Mouse (Mus musculus): Measurements from ENCODE around the gene Acp5. TPM values are rescaled to one million over a fixed set of nuclear protein-coding genes. Genes with fewer than 3 reads are reported as not detected.
A peak's percentile ranks its signal among the peaks of the same experiment; 100 is the strongest.

The Acp5 gene
- 10.7 and 10.8 TPM in 2 replicates for polyA plus RNA-seq (2014; fragmentation: Nextera tagmentation; extraction: Ambion mirVana)

GRCm38 (mm10) chr9:22135644-22136390, at the start of gene Acp5:
TSS of gene Acp5 (minus strand) at chr9:22135711.
- WGBS, result 71% methylated on average over 7 of the region's 7 CpGs
- no peaks in the 10 kb centered on the region for H3K36me3 ChIP-seq (ENCODE audit: control insufficient read depth, insufficient read depth, low read length)
- peaks cover 2% of the 10 kb centered on the region; the same call in 1 of the 2 replicates for H3K4me1 ChIP-seq (ENCODE audit: control insufficient read depth, insufficient read depth, low read length)
- peak; percentile 12; the same call in 1 of the 2 replicates for ATAC-seq (ENCODE audit: insufficient number of reproducible peaks, insufficient read depth, low FRiP score, low read depth)
- no peak within 1 kb of the TSS for H3K4me3 ChIP-seq (ENCODE audit: low read depth, low read length)
- H3K9me3 ChIP-seq (ENCODE audit: control insufficient read depth, low read depth, low read length), result no peaks in the 10 kb centered on the region
- H3K9ac ChIP-seq (replicated peaks; ENCODE audit: low read depth, low read length), result no peak within 1 kb of the TSS
- H3K27me3 ChIP-seq (ENCODE audit: control insufficient read depth, insufficient read depth, low read length), result no peaks in the 10 kb centered on the region
- no peak within 1 kb of the TSS for H3K27ac ChIP-seq (ENCODE audit: low read length)
- no peak within 1 kb of the TSS for H3K4me2 ChIP-seq (replicated peaks; ENCODE audit: low read depth, low read length)

- no peaks in the 10 kb centered on the region; the same call in 1 of the 2 replicates for H3K9me3 ChIP-seq (ENCODE audit: control insufficient read depth, low read depth, low read length)
- H3K4me1 ChIP-seq (ENCODE audit: control insufficient read depth, insufficient read depth, low read length), result no peaks in the 10 kb centered on the region
- H3K27ac ChIP-seq (ENCODE audit: low read length), result no peak overlapping the region
- WGBS, result 92% methylated on average over 4 of the region's 4 CpGs
- H3K4me3 ChIP-seq (ENCODE audit: low read depth, low read length), result no peak overlapping the region
- H3K9ac ChIP-seq (replicated peaks; ENCODE audit: low read depth, low read length), result no peak overlapping the region
- no peaks in the 10 kb centered on the region for H3K36me3 ChIP-seq (ENCODE audit: control insufficient read depth, insufficient read depth, low read length)
- no peak overlapping the region for H3K4me2 ChIP-seq (replicated peaks; ENCODE audit: low read depth, low read length)
- no peak for ATAC-seq (ENCODE audit: insufficient number of reproducible peaks, insufficient read depth, low FRiP score, low read depth)
- no peaks in the 10 kb centered on the region for H3K27me3 ChIP-seq (ENCODE audit: control insufficient read depth, insufficient read depth, low read length)
Measured at GRCm38 (mm10) chr9:22172318-22172717, 36.8 kb upstream of the Acp5 start.

- no peak overlapping the region for H3K4me3 ChIP-seq (ENCODE audit: low read depth, low read length)
- no peak overlapping the region for H3K4me2 ChIP-seq (replicated peaks; ENCODE audit: low read depth, low read length)
- no peak overlapping the region for H3K9ac ChIP-seq (replicated peaks; ENCODE audit: low read depth, low read length)
- ATAC-seq (ENCODE audit: insufficient number of reproducible peaks, insufficient read depth, low FRiP score, low read depth), result no peak
- no peaks in the 10 kb centered on the region for H3K27me3 ChIP-seq (ENCODE audit: control insufficient read depth, insufficient read depth, low read length)
- no peak overlapping the region for H3K27ac ChIP-seq (ENCODE audit: low read length)
- H3K4me1 ChIP-seq (ENCODE audit: control insufficient read depth, insufficient read depth, low read length), result no peaks in the 10 kb centered on the region
- 93% methylated on average over 11 of the region's 11 CpGs for WGBS
- H3K36me3 ChIP-seq (ENCODE audit: control insufficient read depth, insufficient read depth, low read length), result no peaks in the 10 kb centered on the region
- no peaks in the 10 kb centered on the region for H3K9me3 ChIP-seq (ENCODE audit: control insufficient read depth, low read depth, low read length)
Measured at GRCm38 (mm10) chr9:22169327-22169726, 33.8 kb upstream of the Acp5 start.

DNA sequence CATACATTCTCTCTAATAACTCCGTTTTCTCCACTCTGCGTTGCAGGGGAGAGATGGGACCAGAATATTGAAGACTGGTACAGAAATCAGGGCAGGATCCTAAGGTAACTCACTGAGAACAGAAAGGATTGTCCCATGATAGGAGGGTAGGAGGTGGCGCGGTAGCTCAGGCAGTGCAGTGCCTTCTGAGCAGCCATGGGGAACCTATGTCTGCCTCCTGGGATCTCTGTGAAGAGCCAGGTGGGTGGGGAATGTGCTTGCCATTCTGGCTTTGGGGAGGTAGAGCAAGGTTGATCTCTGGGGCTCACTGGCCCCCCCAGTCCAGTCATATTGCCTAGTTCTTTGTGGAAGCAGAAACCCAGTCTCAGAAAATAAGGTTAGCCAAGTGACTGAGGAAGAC, 32.2 kb upstream of the Acp5 start:
- Histone ChIP-seq H3K27me3 (ENCODE audit: control insufficient read depth, insufficient read depth, low read length) (no peaks in the 10 kb centered on the region), H3K36me3 (ENCODE audit: control insufficient read depth, insufficient read depth, low read length) (no peaks in the 10 kb centered on the region), H3K27ac (ENCODE audit: low read length) (no peak overlapping the region), H3K9ac (replicated peaks; ENCODE audit: low read depth, low read length) (no peak overlapping the region), H3K4me1 (ENCODE audit: control insufficient read depth, insufficient read depth, low read length) (no peaks in the 10 kb centered on the region), H3K4me2 (replicated peaks; ENCODE audit: low read depth, low read length) (no peak overlapping the region), H3K4me3 (ENCODE audit: low read depth, low read length) (no peak overlapping the region), H3K9me3 (ENCODE audit: control insufficient read depth, low read depth, low read length) (no peaks in the 10 kb centered on the region)
- no peak for ATAC-seq (ENCODE audit: insufficient number of reproducible peaks, insufficient read depth, low FRiP score, low read depth)
- 96% methylated on average over 4 of the region's 4 CpGs for WGBS

GRCm38 (mm10) chr9:22166686-22167085, 31.2 kb upstream of the Acp5 start:
- WGBS, result 85% methylated on average over 10 of the region's 10 CpGs
- Histone ChIP-seq H3K27me3 (ENCODE audit: control insufficient read depth, insufficient read depth, low read length) (no peaks in the 10 kb centered on the region), H3K9ac (replicated peaks; ENCODE audit: low read depth, low read length) (no peak overlapping the region), H3K4me3 (ENCODE audit: low read depth, low read length) (no peak overlapping the region), H3K36me3 (ENCODE audit: control insufficient read depth, insufficient read depth, low read length) (no peaks in the 10 kb centered on the region), H3K27ac (ENCODE audit: low read length) (no peak overlapping the region), H3K9me3 (ENCODE audit: control insufficient read depth, low read depth, low read length) (no peaks in the 10 kb centered on the region), H3K4me1 (ENCODE audit: control insufficient read depth, insufficient read depth, low read length) (no peaks in the 10 kb centered on the region), H3K4me2 (replicated peaks; ENCODE audit: low read depth, low read length) (no peak overlapping the region)
- no peak for ATAC-seq (ENCODE audit: insufficient number of reproducible peaks, insufficient read depth, low FRiP score, low read depth)

- WGBS, result 57% methylated on average over 6 of the region's 6 CpGs
- no peak overlapping the region for H3K9ac ChIP-seq (replicated peaks; ENCODE audit: low read depth, low read length)
- H3K9me3 ChIP-seq (ENCODE audit: control insufficient read depth, low read depth, low read length), result no peaks in the 10 kb centered on the region
- no peak for ATAC-seq (ENCODE audit: insufficient number of reproducible peaks, insufficient read depth, low FRiP score, low read depth)
- H3K27me3 ChIP-seq (ENCODE audit: control insufficient read depth, insufficient read depth, low read length), result no peaks in the 10 kb centered on the region
- no peaks in the 10 kb centered on the region for H3K4me1 ChIP-seq (ENCODE audit: control insufficient read depth, insufficient read depth, low read length)
- no peak overlapping the region for H3K4me2 ChIP-seq (replicated peaks; ENCODE audit: low read depth, low read length)
- no peaks in the 10 kb centered on the region for H3K36me3 ChIP-seq (ENCODE audit: control insufficient read depth, insufficient read depth, low read length)
- H3K4me3 ChIP-seq (ENCODE audit: low read depth, low read length), result no peak overlapping the region
- no peak overlapping the region for H3K27ac ChIP-seq (ENCODE audit: low read length)
Measured at GRCm38 (mm10) chr9:22165964-22166363, 30.5 kb upstream of the Acp5 start.

- Histone ChIP-seq H3K4me3 (ENCODE audit: low read depth, low read length) (peak overlapping the region; percentile 54), H3K36me3 (ENCODE audit: control insufficient read depth, insufficient read depth, low read length) (no peaks in the 10 kb centered on the region), H3K27ac (ENCODE audit: low read length) (no peak overlapping the region), H3K4me1 (ENCODE audit: control insufficient read depth, insufficient read depth, low read length) (no peaks in the 10 kb centered on the region), H3K27me3 (ENCODE audit: control insufficient read depth, insufficient read depth, low read length) (no peaks in the 10 kb centered on the region), H3K9ac (replicated peaks; ENCODE audit: low read depth, low read length) (peak overlapping the region; percentile 50), H3K9me3 (ENCODE audit: control insufficient read depth, low read depth, low read length) (no peaks in the 10 kb centered on the region), H3K4me2 (replicated peaks; ENCODE audit: low read depth, low read length) (peak overlapping the region; percentile 98)
- WGBS, result 3% methylated on average over 49 of the region's 54 CpGs
- peak; percentile 62; the same call in 1 of the 2 replicates for ATAC-seq (ENCODE audit: insufficient number of reproducible peaks, insufficient read depth, low FRiP score, low read depth)
Measured at GRCm38 (mm10) chr9:22164711-22165668, 29.5 kb upstream of the Acp5 start.

DNA sequence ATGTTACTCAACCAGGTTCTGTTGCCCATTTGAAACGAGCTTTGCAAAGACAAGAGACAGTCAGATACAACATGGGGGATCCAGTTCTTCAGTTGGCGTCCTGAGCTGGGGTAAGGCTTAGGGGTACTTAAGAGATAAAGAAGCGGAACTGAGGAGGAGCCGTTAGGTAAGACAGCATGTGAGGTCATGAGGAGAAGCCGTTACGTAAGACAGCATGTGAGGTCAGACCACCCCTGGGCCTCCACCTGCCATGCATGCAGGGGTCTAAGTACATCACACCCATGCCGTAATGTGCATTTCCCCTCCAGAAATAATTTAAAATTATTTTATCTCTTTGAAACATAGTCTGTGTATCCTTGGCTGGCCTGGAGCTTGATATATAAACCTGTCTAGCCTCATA, 27.4 kb upstream of the Acp5 start:
- Histone ChIP-seq H3K27ac (ENCODE audit: low read length) (no peak overlapping the region), H3K9me3 (ENCODE audit: control insufficient read depth, low read depth, low read length) (no peaks in the 10 kb centered on the region), H3K9ac (replicated peaks; ENCODE audit: low read depth, low read length) (no peak overlapping the region), H3K27me3 (ENCODE audit: control insufficient read depth, insufficient read depth, low read length) (no peaks in the 10 kb centered on the region), H3K36me3 (ENCODE audit: control insufficient read depth, insufficient read depth, low read length) (no peaks in the 10 kb centered on the region; the same call in 1 of the 2 replicates), H3K4me3 (ENCODE audit: low read depth, low read length) (no peak overlapping the region), H3K4me1 (ENCODE audit: control insufficient read depth, insufficient read depth, low read length) (no peaks in the 10 kb centered on the region), H3K4me2 (replicated peaks; ENCODE audit: low read depth, low read length) (no peak overlapping the region)
- 84% methylated on average over 7 of the region's 7 CpGs for WGBS
- no peak for ATAC-seq (ENCODE audit: insufficient number of reproducible peaks, insufficient read depth, low FRiP score, low read depth)

Data from stomach, embryonic 14.5 days (tissue).